Mouse (Mus musculus) MEL (cell line): ENCODE results near the gene Slc1a3. TPM values are rescaled to one million over a fixed set of nuclear protein-coding genes. Genes with fewer than 3 reads are reported as not detected.

Experiments used
- DNase-seq: peaks from one replicate; pipeline ENCODE4 v3.0.0; 2011; ENCODE audit warnings: low read depth, low spot score
- H3K27ac ChIP-seq: 2 replicates; pipeline ENCODE4 v1.5.1; 2012; ENCODE audit warnings: low read depth, mild to moderate bottlenecking, control low read depth, low read length, moderate library complexity; ENCODE audit not compliant: control insufficient read depth
- H3K27me3 ChIP-seq, 2 experiments: fragments of 150-350 bp in 1 of 2; sonication (generic) in 1 of 2; 2 replicates each; pipeline ENCODE4 v1.6.1; 2012; ENCODE audit warnings: low read length in 2 of 2, mild to moderate bottlenecking in 2 of 2, improper control_type of control experiment in 1 of 2, moderate library complexity in 1 of 2; ENCODE audit not compliant: insufficient read depth in 2 of 2, control insufficient read depth in 1 of 2
- H3K36me3 ChIP-seq, 2 experiments: 2 replicates each; pipeline ENCODE4 v1.6.1; 2012 to 2014; ENCODE audit warnings: low read length in 2 of 2, improper control_type of control experiment in 1 of 2, inconsistent platforms in 1 of 2, mild to moderate bottlenecking in 1 of 2; ENCODE audit not compliant: insufficient read depth in 2 of 2, control insufficient read depth in 1 of 2
- H3K4me1 ChIP-seq, 2 experiments: fragments of 150-350 bp in 1 of 2; sonication (generic) in 1 of 2; 2 replicates each; pipeline ENCODE4 v1.6.1; 2012; ENCODE audit warnings: low read length in 2 of 2, improper control_type of control experiment in 1 of 2, mild to moderate bottlenecking in 1 of 2; ENCODE audit not compliant: insufficient read depth in 2 of 2, control insufficient read depth in 1 of 2
- H3K4me3 ChIP-seq, 2 experiments: fragments of 150-350 bp in 1 of 2; sonication (generic) in 1 of 2; 2 replicates each; pipeline ENCODE4 v1.5.1; 2012; ENCODE audit warnings: low read depth in 2 of 2, low read length in 2 of 2, mild to moderate bottlenecking in 2 of 2, moderate library complexity in 2 of 2, control low read depth in 1 of 2, improper control_type of control experiment in 1 of 2; ENCODE audit not compliant: control insufficient read depth in 1 of 2, insufficient read depth in 1 of 2
- H3K79me2 ChIP-seq: 2 replicates; pipeline ENCODE4 v1.6.1; 2012; ENCODE audit warnings: mild to moderate bottlenecking, low read length, moderate library complexity; ENCODE audit not compliant: control insufficient read depth, poor library complexity, insufficient read depth
- H3K9ac ChIP-seq: 2 replicates; pipeline ENCODE4 v1.6.1; 2012; ENCODE audit warnings: low read depth, mild to moderate bottlenecking, control low read depth, low read length, moderate library complexity; ENCODE audit not compliant: control insufficient read depth, poor library complexity, severe bottlenecking
- H3K9me3 ChIP-seq: fragments of 150-350 bp; sonication (generic); replicated peaks from 2 replicates; pipeline ENCODE4 v1.6.1; 2012; ENCODE audit warnings: mild to moderate bottlenecking, low read length, improper control_type of control experiment, moderate library complexity; ENCODE audit not compliant: insufficient read depth
- CHD2 ChIP-seq: IDR thresholded peaks from 2 replicates; pipeline ENCODE4 v1.6.1; 2011; ENCODE audit warnings: low read length, improper control_type of control experiment
- EP300 ChIP-seq, 2 experiments: IDR thresholded peaks; 2 replicates each; pipeline ENCODE4 v1.6.1; 2011; ENCODE audit warnings: improper control_type of control experiment in 2 of 2, low read length in 2 of 2, low read depth in 1 of 2, mild to moderate bottlenecking in 1 of 2
- GATA1 ChIP-seq: IDR thresholded peaks from 2 replicates; pipeline ENCODE4 v1.6.1; 2011; ENCODE audit warnings: low read depth, low read length, improper control_type of control experiment
- HCFC1 ChIP-seq: IDR thresholded peaks from 2 replicates; pipeline ENCODE4 v1.6.1; 2012; ENCODE audit warnings: low read depth, mild to moderate bottlenecking, inconsistent platforms, low read length, improper control_type of control experiment, moderate library complexity
- KAT2A ChIP-seq: conservative IDR thresholded peaks from 2 replicates; pipeline ENCODE4 v1.6.1; 2012; ENCODE audit warnings: low read depth, low read length, improper control_type of control experiment, inconsistent platforms
- MAFK ChIP-seq: IDR thresholded peaks from 2 replicates; pipeline ENCODE4 v1.6.1; 2011; ENCODE audit warnings: low read depth, mild to moderate bottlenecking, low read length, improper control_type of control experiment, borderline replicate concordance
- MAX ChIP-seq: IDR thresholded peaks from 2 replicates; pipeline ENCODE4 v1.6.1; 2011; ENCODE audit warnings: low read length, improper control_type of control experiment
- MAZ ChIP-seq: IDR thresholded peaks from 2 replicates; pipeline ENCODE4 v1.6.1; 2012; ENCODE audit warnings: low read depth, mild to moderate bottlenecking, inconsistent platforms, low read length, improper control_type of control experiment
- MYB ChIP-seq: IDR thresholded peaks from 2 replicates; pipeline ENCODE4 v1.6.1; 2011; ENCODE audit warnings: mild to moderate bottlenecking, low read depth, low read length, improper control_type of control experiment
- POLR2A ChIP-seq, 2 experiments: IDR thresholded peaks; 2 replicates each; pipeline ENCODE4 v1.6.1; 2011 to 2012; ENCODE audit warnings: low read length in 2 of 2, mild to moderate bottlenecking in 2 of 2, control low read depth in 1 of 2, improper control_type of control experiment in 1 of 2, low read depth in 1 of 2, moderate library complexity in 1 of 2; ENCODE audit not compliant: control insufficient read depth in 1 of 2, insufficient read depth in 1 of 2, poor library complexity in 1 of 2
- RAD21 ChIP-seq: IDR thresholded peaks from 2 replicates; pipeline ENCODE4 v1.6.1; 2011; ENCODE audit warnings: mild to moderate bottlenecking, low read depth, low read length, improper control_type of control experiment
- RCOR1 ChIP-seq: IDR thresholded peaks from 2 replicates; pipeline ENCODE4 v1.6.1; 2012; ENCODE audit warnings: low read depth, mild to moderate bottlenecking, inconsistent platforms, low read length, improper control_type of control experiment
- SMC3 ChIP-seq: IDR thresholded peaks from 2 replicates; pipeline ENCODE4 v1.6.1; 2011; ENCODE audit warnings: low read depth, low read length, improper control_type of control experiment
- TBP ChIP-seq: IDR thresholded peaks from 2 replicates; pipeline ENCODE4 v1.8.0; 2011; ENCODE audit warnings: low read depth, low read length, improper control_type of control experiment
- TCF12 ChIP-seq: IDR thresholded peaks from 2 replicates; pipeline ENCODE4 v1.6.1; 2014; ENCODE audit warnings: low read depth, mild to moderate bottlenecking, inconsistent platforms, low read length, improper control_type of control experiment, moderate library complexity
- UBTF ChIP-seq: IDR thresholded peaks from 2 replicates; pipeline ENCODE4 v1.6.1; 2012; ENCODE audit warnings: low read depth, mild to moderate bottlenecking, inconsistent platforms, low read length, improper control_type of control experiment, moderate library complexity, borderline replicate concordance; ENCODE audit not compliant: insufficient read depth
- USF1 ChIP-seq: IDR thresholded peaks from 2 replicates; pipeline ENCODE4 v1.6.1; 2014; ENCODE audit warnings: low read depth, mild to moderate bottlenecking, inconsistent platforms, low read length, improper control_type of control experiment, moderate library complexity
- USF2 ChIP-seq, 2 experiments: IDR thresholded peaks; 2 replicates each; pipeline ENCODE4 v1.6.1; 2011 to 2012; ENCODE audit warnings: improper control_type of control experiment in 2 of 2, low read length in 2 of 2, borderline replicate concordance in 1 of 2, inconsistent platforms in 1 of 2, low read depth in 1 of 2, mild to moderate bottlenecking in 1 of 2; ENCODE audit not compliant: insufficient read depth in 1 of 2
- ZC3H11A ChIP-seq: IDR thresholded peaks from 2 replicates; pipeline ENCODE4 v1.6.1; 2012; ENCODE audit warnings: low read depth, mild to moderate bottlenecking, inconsistent platforms, low read length, improper control_type of control experiment
- ZKSCAN1 ChIP-seq: IDR thresholded peaks from 2 replicates; pipeline ENCODE4 v1.6.1; 2012; ENCODE audit warnings: low read depth, mild to moderate bottlenecking, inconsistent platforms, low read length, improper control_type of control experiment, moderate library complexity
- ZNF384 ChIP-seq: IDR thresholded peaks from 2 replicates; pipeline ENCODE4 v1.6.1; 2012; ENCODE audit warnings: low read depth, mild to moderate bottlenecking, inconsistent platforms, low read length, improper control_type of control experiment
- polyA plus RNA-seq, 2 experiments: library from polyadenylated mRNA; stranded (reverse) in 1 of 2; unstranded in 1 of 2; fragments of >175 nt in 1 of 2; fragments of >200 nt in 1 of 2; gene quantifications; 2 replicates each; pipeline versions ENCODE4 v1.2.1 to v1.2.4; 2012; ENCODE audit warnings: low replicate concordance in 2 of 2, low read depth in 1 of 2; ENCODE audit not compliant: insufficient read length in 2 of 2, insufficient read depth in 1 of 2, missing spikeins in 1 of 2
- total RNA-seq: library from RNA; depleted of rRNA; stranded (reverse); fragments of 300-350 nt; gene quantifications from 2 replicates; pipeline ENCODE4 v1.2.3, GENCODE M21; 2012

The Slc1a3 gene
- total and polyA plus RNA-seq, 3 experiments = not detected

GRCm38 (mm10) chr15:8722386-8723100 is 12.0 kb upstream of the Slc1a3 start:
- no peak overlapping the region for H3K27ac ChIP-seq
- DNase-seq = no peak
- H3K9ac ChIP-seq = no peak overlapping the region
- TF ChIP-seq RAD21 (no peak), GATA1 (no peak), MYB (no peak), USF1 (no peak), POLR2A (IDR thresholded peaks at IDR 0.05; ENCODE audit: control insufficient read depth in 1 of 2, insufficient read depth in 1 of 2, low read depth in 1 of 2, low read length in 2 of 2, poor library complexity in 1 of 2) (no peak), RCOR1 (no peak), MAX (no peak), EP300 (IDR thresholded peaks at IDR 0.05; ENCODE audit: low read depth in 1 of 2, low read length in 2 of 2) (no peak), MAZ (no peak), TBP (no peak)
- H3K9me3 ChIP-seq = no peaks in the 10 kb centered on the region
- no peaks in the 10 kb centered on the region for H3K79me2 ChIP-seq
- H3K4me3 ChIP-seq = no peak overlapping the region
- no peaks in the 10 kb centered on the region for H3K36me3 ChIP-seq
- peaks cover 0 to 2% of the 10 kb centered on the region in 2 experiments; a peak in 1 of 4 replicates for H3K27me3 ChIP-seq
- H3K4me1 ChIP-seq = peaks cover 0 to 4% of the 10 kb centered on the region in 2 experiments; a peak in 1 of 4 replicates

- Histone ChIP-seq H3K9ac (no peak overlapping the region), H3K9me3 (no peaks in the 10 kb centered on the region), H3K27me3 (peaks cover 0 to 2% of the 10 kb centered on the region in 2 experiments; a peak in 1 of 4 replicates), H3K27ac (no peak overlapping the region), H3K4me1 (peaks cover 0 to 4% of the 10 kb centered on the region in 2 experiments; a peak in 1 of 4 replicates), H3K36me3 (no peaks in the 10 kb centered on the region), H3K4me3 (no peak overlapping the region), H3K79me2 (no peaks in the 10 kb centered on the region)
- TF ChIP-seq POLR2A (IDR thresholded peaks at IDR 0.05; ENCODE audit: control insufficient read depth in 1 of 2, insufficient read depth in 1 of 2, low read depth in 1 of 2, low read length in 2 of 2, poor library complexity in 1 of 2) = no peak
- TF ChIP-seq MAZ = no peak
- TF ChIP-seq HCFC1 = no peak
- no peak for TF ChIP-seq MAFK
- no peak for TF ChIP-seq MAX
- TF ChIP-seq ZKSCAN1 = no peak
- no peak for TF ChIP-seq CHD2
- TF ChIP-seq USF1 = no peak
- no peak for TF ChIP-seq TCF12
- TF ChIP-seq UBTF = no peak
- no peak for TF ChIP-seq SMC3
- TF ChIP-seq KAT2A = no peak
- TF ChIP-seq ZC3H11A = no peak
- no peak for TF ChIP-seq RCOR1
- no peak for TF ChIP-seq TBP
- no peak for TF ChIP-seq ZNF384
- TF ChIP-seq USF2 (IDR thresholded peaks at IDR 0.05; ENCODE audit: borderline replicate concordance in 1 of 2, insufficient read depth in 1 of 2, low read depth in 1 of 2, low read length in 2 of 2) = no peak
- no peak for DNase-seq
Observed at GRCm38 (mm10) chr15:8721746-8722145, 11.2 kb upstream of the Slc1a3 start.
